Mouse (Mus musculus): ENCODE results near the gene Sox12. TPM values are rescaled to one million over a fixed set of nuclear protein-coding genes. Genes with fewer than 3 reads are reported as not detected.
"Not testable (repeated sequence)": the region's sequence is repeated elsewhere in the genome, so short reads cannot be mapped to it uniquely, and the experiment has no call there.

Sox12 gene
- polyA plus RNA-seq, 1 experiment from 2014 or later: 20.7 TPM

DNA sequence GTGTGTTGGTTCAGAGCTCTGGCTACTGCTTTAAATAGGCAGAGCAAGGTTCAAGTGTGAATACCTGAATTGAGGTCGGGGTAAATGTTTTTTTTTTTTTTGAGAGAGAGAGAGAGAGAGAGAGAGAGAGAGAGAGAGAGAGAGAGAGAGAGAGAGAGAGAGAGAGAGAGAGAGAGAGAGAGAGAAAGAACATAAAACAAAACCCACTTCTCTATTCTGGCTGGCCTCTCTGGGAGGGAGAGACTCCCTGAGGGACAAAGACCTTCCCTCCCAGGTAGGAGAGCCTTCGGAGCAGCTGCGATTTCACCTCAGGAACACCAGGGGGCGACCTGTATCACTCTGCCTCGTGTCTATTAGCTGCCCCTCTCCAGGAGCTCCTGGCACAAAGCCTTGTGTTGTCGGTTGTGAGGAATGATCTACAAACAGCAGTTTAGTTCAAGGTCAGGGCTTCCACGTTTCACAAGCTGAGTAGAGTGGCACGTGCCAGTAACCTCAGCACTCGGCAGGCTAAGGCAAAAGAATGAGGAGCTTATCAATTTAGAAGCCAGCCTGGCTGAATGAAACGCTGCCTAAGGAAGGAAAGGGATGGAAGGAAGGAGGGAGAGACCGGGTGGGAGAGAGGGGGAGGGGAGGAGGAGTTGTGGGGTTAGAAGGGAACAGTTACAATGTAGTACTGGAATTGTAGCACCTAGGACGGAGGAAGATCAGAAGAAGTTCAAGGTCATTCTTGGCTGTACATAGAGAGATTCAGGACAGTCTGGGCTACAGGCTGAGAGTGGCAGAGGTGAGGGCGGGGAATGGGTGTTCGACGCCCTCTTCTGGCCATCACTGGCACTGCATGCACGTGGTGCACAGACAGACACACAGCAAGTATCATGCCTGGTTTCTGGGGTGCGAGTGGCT, 34.4 kb downstream of the Sox12 start:
- 10% methylated on average over 17 of the region's 17 CpGs for WGBS
- Histone ChIP-seq H3K4me1 (ENCODE audit: control insufficient read depth, insufficient read depth, low read length) (no peaks in the 10 kb centered on the region), H3K27me3 (ENCODE audit: control insufficient read depth, insufficient read depth, low read length) (no peaks in the 10 kb centered on the region), H3K4me2 (ENCODE audit: low read depth, low read length) (no peak overlapping the region), H3K4me3 (ENCODE audit: low read depth, low read length) (no peak overlapping the region), H3K36me3 (replicated peaks; ENCODE audit: control insufficient read depth, insufficient read depth, low read depth, low read length) (no peaks in the 10 kb centered on the region), H3K9me3 (replicated peaks; ENCODE audit: control insufficient read depth, low read length) (no peaks in the 10 kb centered on the region), H3K9ac (replicated peaks; ENCODE audit: low read length) (no peak overlapping the region; the same call in 1 of the 2 replicates), H3K27ac (replicated peaks; ENCODE audit: low read depth, low read length) (no peak overlapping the region)
- peak; percentile 74 for ATAC-seq (replicated peaks; ENCODE audit: insufficient number of reproducible peaks, low FRiP score, low TSS enrichment, low read depth)
- peak; percentile 91 for DNase-seq (ENCODE audit: low spot score)

DNA sequence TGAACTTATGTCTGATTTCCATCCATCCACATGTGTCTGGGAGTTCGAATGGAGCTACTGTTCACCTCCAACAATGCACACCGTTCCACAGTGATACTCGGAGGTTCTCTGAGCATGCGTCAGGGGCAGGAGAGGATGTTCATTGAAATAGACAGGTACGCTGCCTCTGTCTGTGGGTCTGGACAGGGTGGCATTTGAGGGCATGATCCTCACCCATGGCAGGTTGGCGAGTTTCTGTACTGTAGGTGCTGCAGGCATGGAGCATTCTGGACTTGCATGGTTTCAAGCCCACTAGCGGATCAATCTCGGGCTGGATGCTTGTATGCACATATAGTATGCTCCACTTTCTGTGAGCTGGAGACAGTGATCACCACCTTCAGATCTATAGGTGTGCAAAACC, 36.7 kb downstream of the Sox12 start:
- H3K27ac ChIP-seq (replicated peaks; ENCODE audit: low read depth, low read length): no peak overlapping the region
- H3K9me3 ChIP-seq (replicated peaks; ENCODE audit: control insufficient read depth, low read length): no peaks in the 10 kb centered on the region
- no peak overlapping the region for H3K9ac ChIP-seq (replicated peaks; ENCODE audit: low read length)
- ATAC-seq (replicated peaks; ENCODE audit: insufficient number of reproducible peaks, low FRiP score, low TSS enrichment, low read depth) (no peak), DNase-seq (ENCODE audit: low spot score) (no peak)
- H3K4me2 ChIP-seq (ENCODE audit: low read depth, low read length): no peak overlapping the region
- no peaks in the 10 kb centered on the region for H3K36me3 ChIP-seq (replicated peaks; ENCODE audit: control insufficient read depth, insufficient read depth, low read depth, low read length)
- H3K27me3 ChIP-seq (ENCODE audit: control insufficient read depth, insufficient read depth, low read length): no peaks in the 10 kb centered on the region
- 91% methylated on average over 8 of the region's 8 CpGs for WGBS
- no peak overlapping the region for H3K4me3 ChIP-seq (ENCODE audit: low read depth, low read length)
- no peaks in the 10 kb centered on the region for H3K4me1 ChIP-seq (ENCODE audit: control insufficient read depth, insufficient read depth, low read length)

DNA sequence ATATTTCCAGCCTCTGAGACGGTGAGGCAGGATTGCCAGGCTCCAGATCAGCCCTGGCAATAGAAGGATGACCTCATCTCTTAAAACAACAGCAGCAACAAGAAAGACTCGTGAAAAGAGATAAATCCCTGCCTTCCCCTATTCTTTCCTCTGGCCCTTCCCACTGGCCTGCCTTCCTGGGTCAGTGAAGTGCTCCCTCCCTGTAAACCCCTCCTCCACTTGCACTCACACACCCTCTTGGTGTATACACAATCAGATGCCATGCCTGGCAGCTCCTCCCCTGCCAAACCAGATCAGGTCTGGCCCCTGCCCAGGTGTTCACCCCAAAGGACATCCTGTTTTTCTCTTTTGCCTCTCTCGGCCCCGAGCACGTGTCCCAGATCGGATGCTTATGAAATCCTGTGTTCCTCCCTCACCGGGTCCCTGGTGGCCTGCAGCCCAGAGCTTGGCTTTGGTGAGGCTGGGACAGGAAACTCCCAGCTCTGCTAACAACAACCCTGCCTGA, 37.5 kb downstream of the Sox12 start:
- Histone ChIP-seq H3K4me1 (ENCODE audit: control insufficient read depth, insufficient read depth, low read length) (no peaks in the 10 kb centered on the region), H3K36me3 (replicated peaks; ENCODE audit: control insufficient read depth, insufficient read depth, low read depth, low read length) (no peaks in the 10 kb centered on the region), H3K9ac (replicated peaks; ENCODE audit: low read length) (no peak overlapping the region), H3K4me2 (ENCODE audit: low read depth, low read length) (no peak overlapping the region), H3K4me3 (ENCODE audit: low read depth, low read length) (no peak overlapping the region), H3K9me3 (replicated peaks; ENCODE audit: control insufficient read depth, low read length) (no peaks in the 10 kb centered on the region), H3K27me3 (ENCODE audit: control insufficient read depth, insufficient read depth, low read length) (no peaks in the 10 kb centered on the region), H3K27ac (replicated peaks; ENCODE audit: low read depth, low read length) (no peak overlapping the region)
- WGBS: 51% methylated on average over 7 of the region's 7 CpGs
- ATAC-seq (replicated peaks; ENCODE audit: insufficient number of reproducible peaks, low FRiP score, low TSS enrichment, low read depth) (no peak), DNase-seq (ENCODE audit: low spot score) (no peak)

DNA sequence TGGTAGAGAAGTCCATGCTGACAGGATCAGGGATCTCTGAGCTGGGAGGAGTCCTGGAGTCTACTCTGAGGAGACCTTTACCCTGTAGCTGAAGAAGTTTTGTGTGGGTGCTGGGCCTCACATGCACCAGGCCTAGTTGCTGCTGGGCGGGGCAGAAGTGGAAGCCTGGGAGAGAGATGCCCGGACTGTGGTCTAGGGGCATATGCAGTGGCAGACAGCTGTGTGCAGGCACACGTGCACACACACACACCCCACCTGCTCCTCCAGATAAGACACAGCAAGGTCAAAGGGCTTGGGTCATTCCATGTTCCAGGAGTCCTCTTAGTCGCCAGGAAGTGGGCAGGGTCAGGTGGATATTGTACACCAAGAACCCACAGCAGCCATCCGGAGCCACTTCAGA, 38.2 kb downstream of the Sox12 start:
- Histone ChIP-seq H3K9me3 (replicated peaks; ENCODE audit: control insufficient read depth, low read length) (no peaks in the 10 kb centered on the region; the same call in 1 of the 2 replicates), H3K9ac (replicated peaks; ENCODE audit: low read length) (no peak overlapping the region), H3K4me2 (ENCODE audit: low read depth, low read length) (no peak overlapping the region), H3K36me3 (replicated peaks; ENCODE audit: control insufficient read depth, insufficient read depth, low read depth, low read length) (no peaks in the 10 kb centered on the region), H3K4me1 (ENCODE audit: control insufficient read depth, insufficient read depth, low read length) (no peaks in the 10 kb centered on the region), H3K4me3 (ENCODE audit: low read depth, low read length) (no peak overlapping the region), H3K27me3 (ENCODE audit: control insufficient read depth, insufficient read depth, low read length) (no peaks in the 10 kb centered on the region), H3K27ac (replicated peaks; ENCODE audit: low read depth, low read length) (no peak overlapping the region)
- DNase-seq (ENCODE audit: low spot score) (no peak), ATAC-seq (replicated peaks; ENCODE audit: insufficient number of reproducible peaks, low FRiP score, low TSS enrichment, low read depth) (no peak)
- 72% methylated on average over 5 of the region's 5 CpGs for WGBS

DNA sequence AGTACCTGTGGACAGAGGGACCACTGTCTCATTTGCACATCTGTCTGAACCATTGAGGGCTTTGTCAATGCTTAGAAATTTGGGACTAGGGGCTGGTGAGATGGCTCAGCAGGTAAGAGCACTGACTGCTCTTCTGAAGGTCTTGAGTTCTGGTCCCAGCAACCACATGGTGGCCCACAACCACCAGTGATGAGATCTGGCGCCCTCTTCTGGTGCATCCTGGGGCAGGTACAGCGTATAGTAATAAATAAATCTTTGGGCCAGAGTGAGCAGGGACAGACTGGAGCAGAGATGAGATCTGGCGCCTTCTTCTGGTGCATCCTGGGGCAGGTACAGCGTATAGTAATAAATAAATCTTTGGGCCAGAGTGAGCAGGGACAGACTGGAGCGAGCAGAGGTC, 38.9 kb downstream of the Sox12 start:
- 74% methylated on average over 5 of the region's 5 CpGs for WGBS
- not testable (repeated sequence) for H3K9me3 ChIP-seq (replicated peaks; ENCODE audit: control insufficient read depth, low read length); H3K4me1 ChIP-seq (ENCODE audit: control insufficient read depth, insufficient read depth, low read length); H3K27ac ChIP-seq (replicated peaks; ENCODE audit: low read depth, low read length); H3K4me3 ChIP-seq (ENCODE audit: low read depth, low read length); H3K27me3 ChIP-seq (ENCODE audit: control insufficient read depth, insufficient read depth, low read length); H3K9ac ChIP-seq (replicated peaks; ENCODE audit: low read length); DNase-seq (ENCODE audit: low spot score); ATAC-seq (replicated peaks; ENCODE audit: insufficient number of reproducible peaks, low FRiP score, low TSS enrichment, low read depth); H3K36me3 ChIP-seq (replicated peaks; ENCODE audit: control insufficient read depth, insufficient read depth, low read depth, low read length); H3K4me2 ChIP-seq (ENCODE audit: low read depth, low read length)

DNA sequence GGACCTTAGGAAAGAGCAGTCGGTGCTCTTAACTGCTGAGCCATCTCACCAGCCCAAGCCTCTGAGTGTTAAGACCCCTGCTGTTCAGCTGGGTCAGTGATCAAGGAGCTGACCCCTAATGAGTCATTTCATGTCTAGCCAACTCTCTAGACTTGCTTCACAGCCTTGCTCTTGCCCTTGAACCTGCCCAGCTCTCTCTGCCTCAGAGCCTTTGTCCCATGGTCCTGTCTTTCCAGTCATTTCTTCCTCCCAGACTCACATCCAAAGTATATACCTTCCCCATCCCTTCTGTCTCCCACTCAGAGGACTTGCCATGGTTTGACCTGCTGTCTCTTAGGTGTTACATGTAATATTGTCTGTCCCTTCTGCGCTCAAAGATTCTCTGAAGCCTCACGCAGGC, 40.6 kb downstream of the Sox12 start:
- H3K27me3 ChIP-seq (ENCODE audit: control insufficient read depth, insufficient read depth, low read length): no peaks in the 10 kb centered on the region
- no peaks in the 10 kb centered on the region for H3K36me3 ChIP-seq (replicated peaks; ENCODE audit: control insufficient read depth, insufficient read depth, low read depth, low read length)
- no peak overlapping the region for H3K4me2 ChIP-seq (ENCODE audit: low read depth, low read length)
- H3K9me3 ChIP-seq (replicated peaks; ENCODE audit: control insufficient read depth, low read length): no peaks in the 10 kb centered on the region; the same call in 1 of the 2 replicates
- H3K27ac ChIP-seq (replicated peaks; ENCODE audit: low read depth, low read length): no peak overlapping the region
- H3K4me3 ChIP-seq (ENCODE audit: low read depth, low read length): no peak overlapping the region
- ATAC-seq (replicated peaks; ENCODE audit: insufficient number of reproducible peaks, low FRiP score, low TSS enrichment, low read depth) (no peak), DNase-seq (ENCODE audit: low spot score) (no peak)
- no peak overlapping the region; the same call in 1 of the 2 replicates for H3K9ac ChIP-seq (replicated peaks; ENCODE audit: low read length)
- no peaks in the 10 kb centered on the region for H3K4me1 ChIP-seq (ENCODE audit: control insufficient read depth, insufficient read depth, low read length)
- 92% methylated on average over 3 of the region's 3 CpGs for WGBS

DNA sequence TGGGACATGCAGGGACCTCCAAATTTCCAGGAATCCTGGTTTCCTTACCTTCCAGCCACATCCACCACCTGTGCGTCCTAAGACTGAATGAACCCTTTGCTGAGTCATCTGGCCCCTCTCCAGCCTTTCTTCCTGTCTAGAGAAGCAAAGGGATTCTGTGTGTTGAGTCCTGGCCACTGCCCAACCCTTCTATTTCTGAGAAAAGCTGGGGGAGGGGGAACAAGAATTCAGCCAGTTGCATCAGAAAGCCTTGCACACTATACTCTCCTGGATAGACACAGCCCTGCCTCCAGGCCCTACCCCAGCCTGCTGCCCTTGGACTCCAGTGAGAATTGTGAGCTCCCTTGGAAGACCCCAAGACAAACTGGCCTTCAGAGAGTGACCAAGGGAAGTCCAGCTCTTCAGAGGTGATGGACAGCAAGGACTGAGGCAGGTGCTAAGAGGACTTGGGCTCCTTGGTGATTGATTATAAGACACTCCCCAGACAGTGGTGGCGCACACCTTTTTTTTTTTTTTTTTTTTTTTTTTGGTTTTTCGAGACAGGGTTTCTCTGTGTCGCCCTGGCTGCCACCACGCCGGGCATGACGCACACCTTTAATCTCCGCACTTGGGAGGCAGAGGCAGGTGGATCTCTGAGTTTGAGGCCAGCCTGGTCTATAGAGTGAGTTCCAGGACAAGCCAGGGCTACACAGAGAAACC, 47.9 kb downstream of the Sox12 start:
- DNase-seq (ENCODE audit: low spot score) (no peak), ATAC-seq (replicated peaks; ENCODE audit: insufficient number of reproducible peaks, low FRiP score, low TSS enrichment, low read depth) (no peak)
- Histone ChIP-seq H3K9ac (replicated peaks; ENCODE audit: low read length) (no peak overlapping the region), H3K4me2 (ENCODE audit: low read depth, low read length) (no peak overlapping the region), H3K36me3 (replicated peaks; ENCODE audit: control insufficient read depth, insufficient read depth, low read depth, low read length) (no peaks in the 10 kb centered on the region), H3K27ac (replicated peaks; ENCODE audit: low read depth, low read length) (no peak overlapping the region), H3K27me3 (ENCODE audit: control insufficient read depth, insufficient read depth, low read length) (no peaks in the 10 kb centered on the region), H3K9me3 (replicated peaks; ENCODE audit: control insufficient read depth, low read length) (no peaks in the 10 kb centered on the region; the same call in 1 of the 2 replicates), H3K4me3 (ENCODE audit: low read depth, low read length) (no peak overlapping the region), H3K4me1 (ENCODE audit: control insufficient read depth, insufficient read depth, low read length) (no peaks in the 10 kb centered on the region)
- WGBS: 87% methylated on average over 7 of the region's 8 CpGs

DNA sequence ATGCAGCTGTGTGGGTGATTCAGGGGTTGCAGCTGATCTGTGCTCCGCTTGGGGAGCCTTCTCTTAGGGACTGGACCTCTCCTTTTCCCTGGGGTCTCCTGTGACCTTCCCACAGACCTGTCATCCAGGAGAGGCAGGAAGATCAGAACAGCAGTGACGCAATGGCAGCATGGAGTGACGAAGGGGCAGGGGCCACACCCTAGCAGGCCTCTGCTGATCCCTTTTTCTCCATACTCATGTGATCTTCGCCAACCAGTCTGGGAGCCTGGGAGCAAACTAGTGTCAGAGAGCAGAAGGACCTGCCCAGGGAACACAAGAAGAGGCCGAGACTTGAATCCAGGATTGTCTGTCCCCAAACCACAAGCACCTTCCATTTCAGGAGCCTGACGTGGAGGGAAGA, 48.7 kb downstream of the Sox12 start:
- H3K4me1 ChIP-seq (ENCODE audit: control insufficient read depth, insufficient read depth, low read length): no peaks in the 10 kb centered on the region
- no peaks in the 10 kb centered on the region for H3K9me3 ChIP-seq (replicated peaks; ENCODE audit: control insufficient read depth, low read length)
- DNase-seq (ENCODE audit: low spot score) (no peak), ATAC-seq (replicated peaks; ENCODE audit: insufficient number of reproducible peaks, low FRiP score, low TSS enrichment, low read depth) (no peak)
- no peak overlapping the region for H3K4me2 ChIP-seq (ENCODE audit: low read depth, low read length)
- H3K9ac ChIP-seq (replicated peaks; ENCODE audit: low read length): no peak overlapping the region
- H3K4me3 ChIP-seq (ENCODE audit: low read depth, low read length): no peak overlapping the region
- no peaks in the 10 kb centered on the region for H3K36me3 ChIP-seq (replicated peaks; ENCODE audit: control insufficient read depth, insufficient read depth, low read depth, low read length)
- H3K27ac ChIP-seq (replicated peaks; ENCODE audit: low read depth, low read length): no peak overlapping the region
- whole genome bisulfite sequencing: 79% methylated on average over 6 of the region's 6 CpGs
- H3K27me3 ChIP-seq (ENCODE audit: control insufficient read depth, insufficient read depth, low read length): no peaks in the 10 kb centered on the region

All from embryonic facial prominence, embryonic 11.5 days (tissue).